Mouse (Mus musculus): ENCODE results near the gene Akp3. TPM values are rescaled to one million over a fixed set of nuclear protein-coding genes. Genes with fewer than 3 reads are reported as not detected.

The Akp3 gene
- polyA plus RNA-seq (2014; fragmentation: Nextera tagmentation; extraction: Ambion mirVana), result not detected in 2 replicates

DNA sequence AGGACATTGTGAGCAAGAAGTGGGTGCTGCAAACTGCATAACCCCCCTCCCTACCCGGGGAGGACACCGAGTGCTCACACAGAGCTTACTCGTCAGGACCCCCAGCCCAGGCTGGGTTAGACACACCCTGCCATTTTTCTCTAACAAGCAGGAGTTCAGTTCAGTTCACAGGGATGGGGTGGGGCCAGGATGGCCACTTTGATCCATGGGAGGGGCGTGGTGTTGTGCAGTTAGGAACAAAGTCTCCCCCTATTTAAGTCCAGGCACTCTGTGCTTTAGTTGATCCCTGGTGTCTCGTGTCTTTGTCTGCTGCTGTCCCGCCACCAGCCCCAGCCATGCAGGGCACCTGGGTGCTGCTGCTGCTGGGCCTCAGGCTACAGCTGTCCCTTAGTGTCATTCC, at the start of gene Akp3:
Akp3 (plus strand) TSS at position 301 of the 400 bp plus-strand sequence.
- Histone ChIP-seq H3K9ac (ENCODE audit: low read depth, low read length) (no peak within 1 kb of the TSS), H3K27ac (ENCODE audit: low read depth, low read length) (no peak within 1 kb of the TSS), H3K4me2 (replicated peaks; ENCODE audit: low read depth, low read length) (no peak within 1 kb of the TSS), H3K4me3 (ENCODE audit: low read length) (no peak within 1 kb of the TSS), H3K4me1 (ENCODE audit: control insufficient read depth, insufficient read depth, low read length) (no peaks in the 10 kb centered on the region), H3K27me3 (ENCODE audit: control insufficient read depth, insufficient read depth, low read length) (peaks cover 30% of the 10 kb centered on the region), H3K9me3 (ENCODE audit: control insufficient read depth, low read length) (no peaks in the 10 kb centered on the region), H3K36me3 (ENCODE audit: control insufficient read depth, insufficient read depth, low read length) (no peaks in the 10 kb centered on the region)
- 72% methylated on average over 6 of the region's 6 CpGs for WGBS
- ATAC-seq (ENCODE audit: low FRiP score, low TSS enrichment), result no peak

DNA sequence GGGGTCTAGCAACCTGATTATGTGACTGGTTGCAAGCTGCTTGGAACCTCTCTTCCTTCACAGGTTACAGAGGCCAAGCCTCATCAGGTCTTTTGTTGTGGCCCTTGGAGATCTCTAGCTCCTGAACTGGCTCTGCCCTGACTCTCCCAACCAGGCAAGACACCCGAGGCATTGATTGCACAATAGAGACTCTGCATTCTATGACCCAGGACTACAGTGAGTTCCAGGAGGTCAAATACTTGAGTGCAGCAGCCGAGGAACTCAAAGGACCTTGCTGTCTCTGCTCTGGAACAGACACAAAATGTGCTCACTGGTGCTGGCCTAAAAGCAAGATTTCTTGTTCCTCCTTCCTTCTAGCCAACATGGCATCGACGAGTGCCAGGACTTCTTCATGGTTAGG, 38.6 kb upstream of the Akp3 start:
- Histone ChIP-seq H3K27ac (ENCODE audit: low read depth, low read length) (no peak overlapping the region), H3K9ac (ENCODE audit: low read depth, low read length) (no peak overlapping the region), H3K4me3 (ENCODE audit: low read length) (no peak overlapping the region), H3K4me2 (replicated peaks; ENCODE audit: low read depth, low read length) (no peak overlapping the region), H3K36me3 (ENCODE audit: control insufficient read depth, insufficient read depth, low read length) (no peaks in the 10 kb centered on the region), H3K27me3 (ENCODE audit: control insufficient read depth, insufficient read depth, low read length) (no peaks in the 10 kb centered on the region), H3K4me1 (ENCODE audit: control insufficient read depth, insufficient read depth, low read length) (no peaks in the 10 kb centered on the region), H3K9me3 (ENCODE audit: control insufficient read depth, low read length) (no peaks in the 10 kb centered on the region)
- no peak for ATAC-seq (ENCODE audit: low FRiP score, low TSS enrichment)
- WGBS, result 70% methylated on average over 4 of the region's 4 CpGs

DNA sequence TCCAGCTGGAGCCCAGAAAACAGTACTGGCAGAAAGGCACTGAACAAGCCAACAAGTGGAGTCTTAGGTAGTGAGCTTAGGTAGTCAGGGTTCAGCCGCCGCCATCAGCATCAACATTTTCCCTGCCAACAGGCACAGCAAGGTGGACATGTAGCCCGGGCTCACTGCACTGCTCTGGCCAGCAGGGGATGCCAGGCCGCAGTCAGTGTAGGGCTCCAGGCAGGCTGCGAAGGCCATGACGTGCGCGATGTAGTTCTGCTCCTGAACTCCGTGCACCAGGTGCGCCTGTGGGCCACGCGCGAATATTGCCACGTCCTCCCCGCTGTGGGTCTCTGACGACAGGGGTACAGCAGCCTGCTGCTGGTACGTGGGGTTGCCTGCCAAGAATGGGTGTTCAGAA, 37.8 kb upstream of the Akp3 start:
- no peak for ATAC-seq (ENCODE audit: low FRiP score, low TSS enrichment)
- Histone ChIP-seq H3K27ac (ENCODE audit: low read depth, low read length) (no peak overlapping the region), H3K27me3 (ENCODE audit: control insufficient read depth, insufficient read depth, low read length) (no peaks in the 10 kb centered on the region), H3K9me3 (ENCODE audit: control insufficient read depth, low read length) (no peaks in the 10 kb centered on the region), H3K36me3 (ENCODE audit: control insufficient read depth, insufficient read depth, low read length) (no peaks in the 10 kb centered on the region), H3K4me1 (ENCODE audit: control insufficient read depth, insufficient read depth, low read length) (no peaks in the 10 kb centered on the region), H3K9ac (ENCODE audit: low read depth, low read length) (no peak overlapping the region), H3K4me3 (ENCODE audit: low read length) (no peak overlapping the region), H3K4me2 (replicated peaks; ENCODE audit: low read depth, low read length) (no peak overlapping the region)
- 75% methylated on average over 17 of the region's 17 CpGs for WGBS

DNA sequence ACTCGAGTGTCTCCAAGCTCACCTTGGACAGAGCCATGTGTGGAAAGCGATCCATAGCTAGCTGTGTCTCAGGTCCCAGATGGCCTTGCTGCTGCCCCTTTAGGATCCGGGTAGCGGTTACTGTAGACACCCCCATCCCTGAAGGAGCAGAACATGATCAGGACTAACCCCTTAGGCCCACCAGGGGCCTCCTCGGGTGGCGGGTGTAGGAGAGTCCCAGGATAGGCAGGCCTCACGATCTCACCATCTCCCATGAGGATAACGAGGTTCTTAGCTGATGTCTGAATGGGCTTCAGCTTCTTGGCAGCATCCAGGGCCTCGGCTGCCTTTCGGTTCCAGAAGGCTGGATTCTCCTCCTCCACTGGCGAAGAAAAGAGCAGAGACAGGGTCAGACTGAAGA, 35.5 kb upstream of the Akp3 start:
- Histone ChIP-seq H3K9ac (ENCODE audit: low read depth, low read length) (no peak overlapping the region), H3K9me3 (ENCODE audit: control insufficient read depth, low read length) (no peaks in the 10 kb centered on the region), H3K4me3 (ENCODE audit: low read length) (no peak overlapping the region), H3K27me3 (ENCODE audit: control insufficient read depth, insufficient read depth, low read length) (no peaks in the 10 kb centered on the region), H3K27ac (ENCODE audit: low read depth, low read length) (no peak overlapping the region), H3K4me1 (ENCODE audit: control insufficient read depth, insufficient read depth, low read length) (no peaks in the 10 kb centered on the region), H3K36me3 (ENCODE audit: control insufficient read depth, insufficient read depth, low read length) (no peaks in the 10 kb centered on the region), H3K4me2 (replicated peaks; ENCODE audit: low read depth, low read length) (no peak overlapping the region)
- no peak for ATAC-seq (ENCODE audit: low FRiP score, low TSS enrichment)
- 91% methylated on average over 11 of the region's 11 CpGs for WGBS

DNA sequence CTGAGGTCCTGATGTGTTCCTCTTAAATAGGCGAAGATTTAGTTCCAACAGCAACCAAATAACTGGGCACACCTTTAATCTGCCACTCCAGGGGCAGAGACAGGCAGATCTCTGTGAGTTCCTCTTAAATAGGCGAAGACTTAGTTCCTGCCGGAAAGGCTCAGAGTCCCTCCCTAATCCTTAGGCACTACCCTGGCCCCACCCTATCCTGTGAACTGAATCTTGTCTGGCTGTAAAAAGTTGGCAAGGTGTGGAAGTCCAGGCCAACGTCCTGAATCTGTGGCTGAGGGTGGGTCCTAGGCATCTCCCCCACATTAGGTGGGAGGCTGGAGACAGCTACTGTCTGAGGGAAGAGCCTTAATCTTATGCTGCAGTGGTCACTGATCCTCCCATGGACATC, 34.9 kb upstream of the Akp3 start, which contains the start of gene Alppl2:
Alppl2 (minus strand) TSS at position 101 of the 400 bp plus-strand sequence.
- no peak within 1 kb of the TSS for H3K4me2 ChIP-seq (replicated peaks; ENCODE audit: low read depth, low read length)
- H3K9ac ChIP-seq (ENCODE audit: low read depth, low read length), result no peak within 1 kb of the TSS
- H3K9me3 ChIP-seq (ENCODE audit: control insufficient read depth, low read length), result no peaks in the 10 kb centered on the region
- no peak within 1 kb of the TSS for H3K4me3 ChIP-seq (ENCODE audit: low read length)
- H3K27me3 ChIP-seq (ENCODE audit: control insufficient read depth, insufficient read depth, low read length), result no peaks in the 10 kb centered on the region
- 77% methylated on average over 4 of the region's 4 CpGs for WGBS
- H3K36me3 ChIP-seq (ENCODE audit: control insufficient read depth, insufficient read depth, low read length), result no peaks in the 10 kb centered on the region
- no peaks in the 10 kb centered on the region for H3K4me1 ChIP-seq (ENCODE audit: control insufficient read depth, insufficient read depth, low read length)
- H3K27ac ChIP-seq (ENCODE audit: low read depth, low read length), result no peak within 1 kb of the TSS
- no peak for ATAC-seq (ENCODE audit: low FRiP score, low TSS enrichment)

DNA sequence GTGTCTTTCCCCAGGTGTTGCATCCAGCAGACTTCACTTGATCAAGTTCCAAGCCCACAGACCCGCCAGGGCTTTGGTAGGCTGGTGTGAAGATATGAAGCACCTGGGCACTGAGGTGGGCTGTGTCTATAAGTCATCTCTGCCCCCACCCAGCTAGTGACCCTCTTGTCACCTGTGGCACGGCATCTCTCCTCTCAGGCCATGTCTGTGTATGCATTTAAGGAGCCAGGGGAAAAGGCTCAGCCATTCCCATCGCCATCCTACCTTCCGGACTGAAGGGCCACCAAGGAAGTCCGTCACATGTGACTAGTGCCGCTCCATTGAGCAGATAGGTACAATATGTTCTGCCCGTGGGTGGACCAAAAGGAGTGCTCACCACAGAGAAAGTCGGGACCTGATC, 29.1 kb upstream of the Akp3 start:
- Histone ChIP-seq H3K9ac (ENCODE audit: low read depth, low read length) (no peak overlapping the region), H3K4me1 (ENCODE audit: control insufficient read depth, insufficient read depth, low read length) (no peaks in the 10 kb centered on the region), H3K27ac (ENCODE audit: low read depth, low read length) (no peak overlapping the region), H3K9me3 (ENCODE audit: control insufficient read depth, low read length) (no peaks in the 10 kb centered on the region), H3K4me2 (replicated peaks; ENCODE audit: low read depth, low read length) (no peak overlapping the region), H3K4me3 (ENCODE audit: low read length) (no peak overlapping the region), H3K36me3 (ENCODE audit: control insufficient read depth, insufficient read depth, low read length) (no peaks in the 10 kb centered on the region), H3K27me3 (ENCODE audit: control insufficient read depth, insufficient read depth, low read length) (no peaks in the 10 kb centered on the region)
- WGBS, result 73% methylated on average over 8 of the region's 8 CpGs
- ATAC-seq (ENCODE audit: low FRiP score, low TSS enrichment), result no peak

DNA sequence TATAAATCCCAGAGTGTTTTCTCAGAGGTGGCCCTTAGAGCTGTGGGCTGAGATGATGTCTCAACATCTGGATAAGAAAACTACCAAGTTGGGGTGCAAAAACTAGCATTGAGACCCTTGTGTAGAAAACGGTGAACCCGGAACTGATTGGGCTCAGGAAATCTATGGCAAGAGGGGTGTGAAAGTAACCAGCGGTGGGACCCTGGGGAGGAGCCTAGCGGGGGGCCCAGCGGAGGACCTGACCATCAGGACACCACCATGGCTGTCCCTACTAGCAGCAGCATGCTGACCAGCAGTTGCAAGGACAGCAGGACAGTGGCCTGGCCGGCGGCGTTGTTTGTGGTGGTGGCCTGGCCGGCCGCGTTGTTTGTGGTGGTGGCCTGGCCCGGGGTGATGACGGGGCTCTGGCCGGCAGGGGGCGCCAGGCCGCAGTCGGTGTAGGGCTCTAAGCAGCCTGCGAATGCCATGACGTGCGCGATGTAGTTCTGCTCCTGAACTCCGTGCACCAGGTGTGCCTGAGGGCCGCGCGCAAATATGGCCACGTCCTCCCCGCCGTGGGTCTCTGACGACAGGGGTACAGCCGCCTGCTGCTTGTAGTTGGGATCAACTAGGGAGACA, 26.3 kb upstream of the Akp3 start:
- WGBS, result 13% methylated on average over 30 of the region's 30 CpGs
- no peaks in the 10 kb centered on the region for H3K36me3 ChIP-seq (ENCODE audit: control insufficient read depth, insufficient read depth, low read length)
- H3K9me3 ChIP-seq (ENCODE audit: control insufficient read depth, low read length), result no peaks in the 10 kb centered on the region
- no peaks in the 10 kb centered on the region for H3K27me3 ChIP-seq (ENCODE audit: control insufficient read depth, insufficient read depth, low read length)
- no peak overlapping the region for H3K9ac ChIP-seq (ENCODE audit: low read depth, low read length)
- no peak overlapping the region for H3K4me3 ChIP-seq (ENCODE audit: low read length)
- H3K27ac ChIP-seq (ENCODE audit: low read depth, low read length), result no peak overlapping the region
- no peaks in the 10 kb centered on the region for H3K4me1 ChIP-seq (ENCODE audit: control insufficient read depth, insufficient read depth, low read length)
- ATAC-seq (ENCODE audit: low FRiP score, low TSS enrichment), result peak; percentile 91
- H3K4me2 ChIP-seq (replicated peaks; ENCODE audit: low read depth, low read length), result peak overlapping the region; percentile 26; the same call in 1 of the 2 replicates

DNA sequence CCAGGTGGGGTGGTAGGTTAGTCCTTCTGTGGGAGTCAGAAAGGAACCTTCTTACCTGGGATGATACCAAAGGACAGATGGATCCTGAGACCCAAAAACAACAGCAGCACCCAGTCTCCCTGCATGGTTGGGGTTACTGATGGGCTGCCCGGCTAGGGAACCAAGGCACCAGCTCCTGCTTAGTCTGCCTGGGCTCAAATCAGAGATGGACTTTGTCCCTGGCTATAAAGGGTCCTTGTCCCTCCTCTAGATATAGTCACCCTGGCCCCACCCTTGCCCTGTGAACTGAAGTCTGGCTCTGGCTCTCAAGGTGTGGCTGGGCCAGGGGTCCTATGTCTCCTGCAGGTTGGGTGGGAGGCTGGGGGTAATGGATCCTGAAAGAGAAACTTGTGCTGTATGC, 23.4 kb upstream of the Akp3 start, which contains the start of gene Alpi:
Alpi (minus strand) TSS at position 196 of the 400 bp plus-strand sequence.
- no peaks in the 10 kb centered on the region for H3K9me3 ChIP-seq (ENCODE audit: control insufficient read depth, low read length)
- ATAC-seq (ENCODE audit: low FRiP score, low TSS enrichment), result no peak
- H3K4me2 ChIP-seq (replicated peaks; ENCODE audit: low read depth, low read length), result no peak within 1 kb of the TSS
- H3K4me3 ChIP-seq (ENCODE audit: low read length), result no peak within 1 kb of the TSS
- H3K4me1 ChIP-seq (ENCODE audit: control insufficient read depth, insufficient read depth, low read length), result no peaks in the 10 kb centered on the region
- no peak within 1 kb of the TSS for H3K27ac ChIP-seq (ENCODE audit: low read depth, low read length)
- H3K27me3 ChIP-seq (ENCODE audit: control insufficient read depth, insufficient read depth, low read length), result no peaks in the 10 kb centered on the region
- no peaks in the 10 kb centered on the region for H3K36me3 ChIP-seq (ENCODE audit: control insufficient read depth, insufficient read depth, low read length)
- H3K9ac ChIP-seq (ENCODE audit: low read depth, low read length), result no peak within 1 kb of the TSS
- WGBS, result 100% methylated on average over 1 of the region's 1 CpGs

DNA sequence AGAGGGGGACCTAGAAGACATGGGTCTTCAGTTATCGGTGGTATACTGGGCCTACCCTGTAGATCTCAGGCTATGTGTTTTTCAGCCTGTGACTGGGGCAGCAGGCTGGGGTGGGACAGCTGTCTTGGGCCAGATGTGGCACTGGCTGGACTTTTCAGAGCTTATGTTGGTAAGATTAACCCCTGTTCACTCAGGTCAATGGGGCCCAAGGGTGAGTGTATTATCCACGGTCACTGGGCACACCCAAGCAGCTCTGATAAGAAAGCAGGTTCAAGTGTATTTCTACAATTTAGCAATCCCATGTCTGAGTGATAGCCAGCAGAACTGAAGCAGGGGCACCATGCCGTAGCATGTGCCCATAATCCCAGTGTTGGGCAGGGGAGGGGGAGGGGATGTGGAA, 22.7 kb upstream of the Akp3 start:
- WGBS, result 92% methylated on average over 3 of the region's 3 CpGs
- H3K9ac ChIP-seq (ENCODE audit: low read depth, low read length), result no peak overlapping the region
- H3K9me3 ChIP-seq (ENCODE audit: control insufficient read depth, low read length), result no peaks in the 10 kb centered on the region
- H3K27ac ChIP-seq (ENCODE audit: low read depth, low read length), result no peak overlapping the region
- no peak overlapping the region for H3K4me2 ChIP-seq (replicated peaks; ENCODE audit: low read depth, low read length)
- ATAC-seq (ENCODE audit: low FRiP score, low TSS enrichment), result no peak
- H3K4me3 ChIP-seq (ENCODE audit: low read length), result no peak overlapping the region
- no peaks in the 10 kb centered on the region for H3K4me1 ChIP-seq (ENCODE audit: control insufficient read depth, insufficient read depth, low read length)
- H3K27me3 ChIP-seq (ENCODE audit: control insufficient read depth, insufficient read depth, low read length), result no peaks in the 10 kb centered on the region
- no peaks in the 10 kb centered on the region for H3K36me3 ChIP-seq (ENCODE audit: control insufficient read depth, insufficient read depth, low read length)
